Mouse (Mus musculus) right cerebral cortex, postnatal 10 days (tissue): Measurements from ENCODE around the gene Onecut3.

Experiments used
- DNase-seq, 2 experiments: peaks; one replicate each; pipeline ENCODE4 v3.0.0; 2021; ENCODE audit warnings: low spot score in 2 of 2

The Onecut3 gene

DNA sequence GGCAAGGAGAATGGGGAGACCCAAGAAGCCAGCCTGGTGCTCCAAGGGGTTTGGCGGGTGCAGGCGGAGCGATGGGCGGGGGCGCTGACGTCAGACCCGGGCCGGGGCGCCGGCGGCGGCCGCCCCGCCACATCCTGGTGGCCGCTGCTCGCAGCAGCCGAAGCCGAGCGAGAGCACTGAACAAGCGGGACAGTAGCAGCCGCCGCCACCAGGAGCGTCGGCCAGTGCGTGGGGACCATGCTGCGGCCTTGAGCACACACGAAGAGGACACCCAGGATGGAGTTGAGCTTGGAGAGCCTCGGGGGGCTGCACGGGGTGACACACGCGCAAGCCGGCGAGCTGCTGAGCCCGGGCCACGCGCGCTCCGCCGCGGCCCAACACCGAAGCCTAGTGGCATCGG lies at the start of gene Onecut3:
Gene Onecut3 (plus strand): TSS at position 104 of the 400 bp plus-strand sequence.
- no peak for DNase-seq

DNA sequence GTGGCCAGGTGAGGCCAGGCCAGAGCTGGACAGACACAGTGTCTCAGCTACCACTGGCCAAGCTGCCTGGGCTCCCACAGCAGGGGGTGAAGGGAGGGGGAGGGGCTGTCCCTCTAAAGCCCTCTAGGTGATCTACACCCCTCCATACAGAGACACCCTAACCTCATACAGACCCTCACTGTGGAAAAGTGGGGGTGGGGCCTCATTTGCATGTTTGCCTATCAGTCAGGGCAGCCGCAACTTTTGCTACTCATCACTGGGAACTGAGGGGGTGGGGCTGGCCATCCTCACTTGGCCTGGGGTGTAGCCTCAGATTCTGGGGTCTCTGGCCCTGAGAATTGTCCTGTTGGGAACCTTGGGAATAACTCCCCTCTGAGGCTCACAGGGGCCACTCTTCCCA lies 49.6 kb upstream of the Onecut3 start:
- DNase-seq, result no peak

DNA sequence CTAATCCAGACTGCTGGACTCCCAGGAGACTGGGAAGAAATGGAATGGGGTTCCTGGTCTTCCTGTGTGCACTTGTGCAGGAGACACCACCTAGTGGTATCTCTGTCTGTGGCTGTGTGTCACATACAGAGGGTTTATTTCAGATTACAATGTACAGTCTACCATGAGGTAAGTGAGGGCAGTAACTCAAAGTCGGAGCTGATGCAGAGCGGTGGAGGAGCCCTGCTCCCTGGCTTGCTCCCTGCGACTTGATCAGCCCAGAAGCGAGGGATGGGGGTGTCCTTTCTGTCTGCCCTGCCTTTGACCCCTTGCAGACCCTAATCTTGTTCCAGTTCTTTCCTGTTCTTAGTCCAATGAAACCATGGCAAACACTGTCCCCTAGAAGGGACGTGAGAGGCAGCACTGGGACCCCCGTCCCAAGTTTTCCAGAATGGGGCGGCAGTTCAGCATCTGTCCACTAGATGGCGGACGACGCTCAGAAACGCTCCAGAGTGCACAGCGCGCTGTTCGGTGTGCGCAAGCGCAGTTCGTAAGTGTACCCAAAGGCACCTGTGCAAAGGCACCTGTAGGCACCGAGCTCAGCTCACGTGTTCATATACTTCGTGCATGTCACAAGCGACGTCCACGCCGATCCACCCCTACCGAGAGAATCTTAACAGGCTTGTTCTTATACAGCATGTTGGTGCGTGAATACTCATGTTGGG lies 48.6 kb upstream of the Onecut3 start:
- DNase-seq, result peak; percentile 81 to 86

DNA sequence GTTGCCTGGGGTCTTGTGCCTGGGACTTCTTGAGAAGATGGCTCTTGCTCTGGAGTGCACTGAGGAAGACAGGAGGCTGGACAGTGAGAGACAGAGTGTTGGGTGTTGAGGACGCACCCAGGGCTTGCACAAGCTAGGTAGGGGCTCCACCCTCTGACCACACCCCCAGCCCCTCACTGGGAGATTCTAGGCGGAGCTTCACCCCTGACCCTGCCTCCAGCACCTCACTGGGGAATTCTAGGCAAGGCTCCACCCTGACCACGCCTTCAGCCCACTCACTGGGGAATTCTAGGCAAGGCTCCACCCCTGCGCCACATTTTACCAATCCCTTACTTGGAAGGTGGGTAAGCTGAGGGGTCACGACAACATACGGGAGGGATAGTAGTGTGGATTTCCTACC lies 44.0 kb upstream of the Onecut3 start:
- no peak for DNase-seq

DNA sequence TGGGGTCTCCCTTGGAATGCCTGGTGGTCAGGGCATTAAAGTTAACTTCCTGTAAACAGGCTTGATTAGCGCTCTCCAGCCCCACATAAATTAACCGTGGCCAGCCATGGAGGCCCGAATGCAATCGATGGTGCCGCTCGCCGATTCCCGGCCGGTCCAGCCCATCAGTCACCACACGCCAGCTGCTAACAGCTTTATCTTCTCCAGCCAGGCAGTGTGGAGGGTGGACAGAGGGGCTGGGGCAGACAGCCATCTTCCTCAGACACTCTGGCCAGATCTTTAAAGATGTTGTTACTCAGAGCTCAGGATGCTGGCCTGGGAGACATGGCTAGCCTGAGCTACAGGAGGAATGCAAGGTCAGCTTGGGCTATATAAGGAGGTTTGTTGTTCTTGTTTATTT lies 41.0 kb upstream of the Onecut3 start:
- DNase-seq, result no peak

DNA sequence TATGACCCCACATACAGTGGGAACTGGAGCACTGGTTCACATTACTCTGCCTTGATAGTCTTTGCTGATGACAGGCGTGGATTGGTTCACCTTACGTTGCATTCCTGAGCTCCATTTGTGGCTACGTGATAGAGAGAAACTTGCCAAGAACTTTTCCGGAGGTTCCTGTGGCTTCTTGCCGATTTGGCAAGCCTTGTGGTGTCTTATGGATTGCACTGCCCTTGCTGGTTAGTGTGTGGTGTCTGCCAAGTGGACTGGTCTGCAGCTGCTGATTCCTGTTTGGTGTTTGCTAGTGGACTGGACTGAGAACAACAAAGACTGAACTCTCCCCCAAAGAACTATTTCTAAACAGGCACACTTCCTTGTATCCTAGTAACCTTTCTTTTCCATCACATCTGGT lies 39.9 kb upstream of the Onecut3 start:
- DNase-seq, result no peak

DNA sequence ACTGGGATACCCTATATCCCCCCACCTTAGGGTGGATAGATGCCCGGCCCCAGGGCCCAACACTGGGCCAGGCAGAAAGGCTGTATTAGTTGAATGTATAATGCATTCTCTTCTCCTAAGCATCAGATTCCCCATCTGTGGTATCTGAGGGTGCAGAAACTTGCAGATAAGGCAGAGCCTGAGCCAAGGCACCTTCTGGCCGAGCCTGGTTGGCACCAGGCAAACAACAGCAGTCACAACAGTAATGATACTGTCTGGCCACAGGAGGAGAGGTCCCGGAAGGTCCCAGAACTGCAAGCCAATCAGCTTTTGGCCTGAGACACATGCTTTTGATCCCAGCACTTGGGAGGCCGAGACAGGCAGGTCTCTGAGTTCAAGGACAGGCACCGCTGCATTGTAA lies 38.9 kb upstream of the Onecut3 start:
- no peak for DNase-seq

DNA sequence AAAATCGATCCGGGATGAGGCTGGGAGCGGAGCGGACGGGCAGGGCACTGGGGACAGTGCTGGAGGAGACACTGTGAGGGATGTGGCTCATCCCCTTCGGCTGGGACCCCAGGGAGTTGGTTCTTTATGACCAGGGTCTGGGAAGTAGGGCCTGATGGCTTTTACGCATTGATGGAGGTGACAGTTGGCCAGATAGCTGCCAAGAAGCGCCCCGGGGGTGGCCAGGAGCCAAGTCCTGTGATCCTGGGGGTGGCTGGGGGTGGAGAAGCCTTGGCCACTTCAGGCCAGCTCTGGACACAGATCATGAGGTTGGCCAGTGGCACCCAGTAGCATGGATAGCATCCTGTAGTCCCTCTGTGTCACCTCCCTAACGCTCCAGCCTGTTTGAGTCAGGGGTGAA lies 35.4 kb upstream of the Onecut3 start:
- DNase-seq, result no peak

DNA sequence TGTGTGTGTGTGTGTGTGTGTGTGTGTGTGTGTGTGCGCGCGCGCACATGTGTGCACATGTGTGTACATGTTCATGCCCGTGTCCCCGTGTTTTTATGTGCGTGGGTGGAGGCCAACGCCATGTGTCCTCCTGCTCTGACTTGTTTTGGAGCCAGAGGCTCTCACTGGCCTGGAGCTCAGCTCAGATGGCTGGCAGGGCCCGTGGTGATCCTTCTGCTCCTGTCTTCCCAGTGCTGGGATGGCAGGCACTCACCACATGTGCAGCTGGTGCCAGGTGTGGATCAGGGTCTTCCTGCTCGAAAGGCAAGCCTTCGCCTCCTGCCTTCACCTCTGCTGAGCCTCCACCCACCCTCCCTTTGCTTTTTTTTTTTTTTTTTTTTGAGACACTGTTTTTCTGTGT lies 35.0 kb upstream of the Onecut3 start:
- no peak for DNase-seq

DNA sequence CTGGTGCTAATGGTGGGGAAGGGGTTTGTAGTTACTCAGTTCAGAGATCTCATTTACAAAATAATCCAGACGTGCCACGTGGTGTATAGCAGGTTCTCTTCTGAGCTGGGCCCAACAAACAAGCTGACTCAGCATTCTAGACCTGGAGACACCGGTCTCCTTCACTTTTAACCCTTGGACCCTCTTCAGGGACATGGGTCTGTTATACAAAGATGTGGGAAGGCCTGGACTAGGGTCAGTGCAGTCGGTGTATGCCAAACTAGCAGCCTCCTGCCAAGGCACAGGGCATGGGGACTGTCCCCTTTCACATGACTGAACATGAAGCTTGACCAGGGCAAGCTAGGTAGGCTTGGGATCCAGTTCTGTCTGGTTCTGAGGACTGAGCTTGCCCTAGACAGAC lies 34.3 kb upstream of the Onecut3 start:
- no peak for DNase-seq

DNA sequence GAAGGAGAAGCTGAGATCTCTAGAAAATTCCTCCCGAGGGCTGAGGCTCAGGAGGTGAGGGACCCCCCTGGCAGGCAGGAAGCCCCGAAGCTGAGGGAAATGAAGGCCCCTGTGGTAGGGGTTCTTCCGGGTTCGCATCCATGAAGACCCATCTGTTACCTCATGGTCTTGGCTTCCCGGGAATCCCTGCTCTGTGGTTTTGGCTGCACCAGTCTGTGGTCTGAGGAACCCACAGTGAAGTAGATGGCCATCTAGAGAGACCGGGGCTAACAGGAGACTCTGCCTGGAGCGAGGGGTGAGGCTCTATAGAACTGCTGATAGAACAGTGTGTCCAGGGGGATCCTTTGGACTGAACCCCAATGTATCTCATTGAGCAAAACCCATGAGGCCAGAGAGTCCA lies 33.3 kb upstream of the Onecut3 start:
- no peak for DNase-seq

DNA sequence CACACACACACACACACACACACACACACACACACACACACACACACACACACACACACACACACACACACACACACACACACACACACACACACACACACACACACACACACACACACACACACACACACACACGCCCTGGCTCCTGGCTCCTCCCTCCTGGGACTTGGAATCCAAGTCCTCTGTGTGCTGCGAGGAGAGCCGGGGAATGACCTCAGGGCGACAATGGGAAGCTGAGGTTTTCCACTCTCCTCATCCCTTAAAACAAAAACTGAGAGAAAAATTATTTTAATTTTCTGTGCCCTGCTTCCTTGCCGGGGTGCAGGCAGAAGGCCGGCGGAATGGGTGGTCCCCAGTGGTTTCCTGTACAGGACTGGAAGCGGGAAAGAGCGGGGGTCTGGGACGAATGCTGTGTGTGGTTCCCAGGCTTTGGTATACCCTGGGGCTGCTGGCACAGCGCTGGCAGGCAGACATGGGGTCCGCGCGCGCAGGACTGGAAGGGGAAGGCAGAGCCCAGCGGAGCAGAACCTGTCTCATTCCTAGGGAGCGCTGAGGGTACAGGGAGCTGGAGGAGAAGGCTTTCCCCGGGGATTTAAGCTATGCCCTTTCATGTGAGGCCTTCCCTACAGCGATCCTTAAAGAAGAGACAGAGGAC lies 30.1 kb upstream of the Onecut3 start:
- no peak for DNase-seq

DNA sequence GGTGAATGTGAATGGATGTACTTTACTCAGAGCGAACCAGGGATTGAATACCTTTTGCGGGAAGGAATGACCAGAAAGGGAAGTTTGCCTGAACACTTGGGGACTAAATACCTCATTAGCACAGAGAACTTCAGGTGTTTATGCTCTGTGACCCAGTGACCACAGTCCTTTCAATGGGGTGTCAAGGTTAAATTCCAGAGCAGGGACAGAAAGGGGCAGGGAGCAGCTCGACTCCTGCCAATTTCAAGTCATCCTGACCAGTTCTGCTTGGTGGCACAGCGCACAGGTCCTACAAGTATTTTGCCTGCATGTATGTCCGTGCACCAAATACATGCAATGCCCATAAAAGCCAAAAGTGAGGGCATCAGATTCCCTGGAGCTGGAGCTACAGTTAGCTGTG lies 29.6 kb upstream of the Onecut3 start:
- DNase-seq, result no peak

DNA sequence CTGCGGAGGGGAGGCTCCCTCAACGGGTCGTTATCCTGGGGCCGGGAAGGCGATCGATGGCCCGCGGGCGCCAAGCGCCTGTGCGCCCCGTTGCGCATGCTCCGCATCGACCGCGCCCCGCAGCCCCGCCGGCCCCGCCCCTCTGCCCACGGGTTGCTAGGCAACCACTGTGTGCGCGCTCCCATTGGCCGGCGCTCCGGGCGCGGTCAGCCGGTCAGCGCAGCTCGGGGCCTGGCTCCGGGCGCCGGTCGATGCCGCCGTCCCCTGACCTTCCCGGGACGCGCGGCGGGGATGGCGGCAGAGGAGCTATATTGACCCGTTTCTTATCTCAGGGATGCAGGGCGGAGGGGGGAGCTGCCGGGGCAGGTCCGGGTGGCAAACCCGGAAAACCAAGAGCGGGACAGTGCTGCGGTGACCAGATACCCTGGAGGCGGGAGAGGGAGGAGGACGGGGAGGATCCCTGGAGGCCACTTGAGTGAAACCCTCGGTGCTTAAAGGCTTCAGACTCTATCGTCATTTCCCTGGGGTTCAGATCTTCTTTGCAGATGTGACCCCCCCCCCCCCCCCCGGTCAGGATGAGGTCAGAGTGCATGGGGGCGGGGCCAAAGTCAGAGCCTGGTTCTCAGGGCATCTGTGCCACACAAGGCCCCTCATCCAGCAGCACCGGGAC lies 19.2 kb upstream of the Onecut3 start:
- peak; percentile 92 to 93 for DNase-seq

DNA sequence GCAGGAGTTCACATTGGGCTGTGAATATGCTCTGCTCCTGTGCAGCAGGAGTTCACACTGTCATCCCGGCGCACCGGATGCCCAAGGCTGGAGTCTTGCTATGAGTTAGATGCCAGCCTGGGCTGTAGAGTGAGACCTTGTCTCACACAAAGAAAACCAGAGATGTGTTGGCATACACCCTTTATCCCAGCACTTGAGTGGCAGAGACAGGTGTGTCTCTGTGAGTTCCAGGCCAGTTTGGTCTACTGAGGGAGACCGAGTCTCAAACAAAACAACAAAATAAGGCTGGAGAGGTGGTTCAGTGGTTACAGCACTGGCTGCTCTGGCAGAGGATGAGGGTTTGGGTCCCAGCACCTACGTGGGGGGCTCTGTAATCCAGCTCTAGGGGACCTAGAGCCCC lies 16.1 kb upstream of the Onecut3 start:
- DNase-seq, result no peak

DNA sequence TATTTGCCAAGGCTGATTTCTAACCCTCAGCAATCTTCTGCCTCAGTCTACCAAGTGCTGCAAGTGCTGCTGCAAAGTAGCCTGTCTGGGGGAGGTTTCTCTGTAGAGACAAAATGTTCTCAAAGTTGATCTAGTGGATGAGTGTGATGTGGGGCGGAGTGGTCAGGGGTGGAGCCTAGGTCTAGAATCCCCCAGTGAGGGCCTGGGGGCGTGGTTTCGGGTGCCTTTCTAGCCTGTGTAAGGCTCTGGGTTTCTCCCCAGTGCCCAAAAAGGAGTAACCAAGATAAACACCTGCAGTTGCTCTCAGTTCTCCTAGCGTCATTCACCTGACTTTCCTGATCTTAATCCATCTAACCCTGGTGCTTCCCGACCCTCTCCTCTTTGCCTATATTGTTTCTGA lies 13.6 kb upstream of the Onecut3 start:
- DNase-seq, result no peak

DNA sequence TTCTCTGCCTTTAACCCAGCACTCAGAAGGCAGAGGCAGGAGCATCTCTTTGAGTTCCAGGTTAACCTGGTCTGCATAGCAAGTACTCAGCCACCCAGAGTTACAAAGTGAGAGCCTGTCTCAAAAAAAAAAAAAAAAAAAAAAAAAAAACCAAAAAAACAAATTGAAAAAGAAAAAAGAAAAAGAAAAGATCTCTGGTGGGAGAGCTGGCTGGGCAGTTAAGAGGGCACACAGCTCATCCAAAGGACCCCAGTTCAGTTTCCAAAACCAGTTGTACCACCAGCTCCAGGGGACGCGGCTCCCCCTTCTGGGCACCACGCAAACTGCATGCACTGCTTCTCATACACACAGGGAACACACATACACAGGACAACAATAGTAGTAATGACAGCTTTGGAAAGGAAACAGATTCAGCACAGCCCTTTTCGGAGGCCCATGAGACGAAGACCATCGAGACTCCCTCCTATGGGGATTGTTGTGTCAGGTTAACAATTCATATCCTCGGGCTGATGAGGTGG lies 7.7 kb upstream of the Onecut3 start:
- no peak for DNase-seq

DNA sequence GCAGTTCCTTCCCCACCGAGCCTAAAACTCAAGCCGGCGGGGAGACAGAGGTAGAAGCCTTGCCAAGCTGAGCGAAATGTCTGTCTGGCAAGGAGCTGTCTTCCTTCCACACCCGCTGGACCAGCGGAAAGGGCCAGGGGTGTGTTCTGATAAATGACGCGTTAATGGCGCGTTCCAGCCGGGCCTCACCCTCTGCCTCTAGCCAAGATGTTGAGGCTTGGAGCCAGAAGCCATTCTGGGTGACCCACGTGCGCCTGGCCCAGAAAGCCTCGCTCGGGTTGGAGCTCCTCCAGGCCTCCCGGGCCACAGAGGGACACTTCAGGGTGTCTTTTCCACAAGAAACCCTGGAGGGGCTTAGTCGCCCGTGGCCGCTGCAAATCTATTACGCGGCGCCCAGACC lies 4.6 kb upstream of the Onecut3 start:
- no peak for DNase-seq

DNA sequence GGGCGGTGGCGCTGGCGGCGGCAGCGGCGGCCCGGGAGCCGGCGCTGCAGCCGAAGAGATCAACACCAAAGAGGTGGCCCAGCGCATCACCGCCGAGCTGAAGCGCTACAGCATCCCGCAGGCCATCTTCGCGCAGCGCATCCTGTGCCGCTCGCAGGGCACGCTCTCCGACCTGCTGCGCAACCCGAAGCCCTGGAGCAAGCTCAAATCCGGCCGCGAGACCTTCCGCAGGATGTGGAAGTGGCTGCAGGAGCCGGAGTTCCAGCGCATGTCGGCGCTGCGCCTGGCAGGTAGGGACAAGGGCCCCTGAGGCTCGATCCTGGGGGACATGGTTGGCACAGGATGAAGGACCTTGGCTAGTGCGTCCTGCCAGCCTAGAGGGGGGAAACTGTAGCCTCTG lies 1.3 kb downstream of the Onecut3 start:
- no peak for DNase-seq

DNA sequence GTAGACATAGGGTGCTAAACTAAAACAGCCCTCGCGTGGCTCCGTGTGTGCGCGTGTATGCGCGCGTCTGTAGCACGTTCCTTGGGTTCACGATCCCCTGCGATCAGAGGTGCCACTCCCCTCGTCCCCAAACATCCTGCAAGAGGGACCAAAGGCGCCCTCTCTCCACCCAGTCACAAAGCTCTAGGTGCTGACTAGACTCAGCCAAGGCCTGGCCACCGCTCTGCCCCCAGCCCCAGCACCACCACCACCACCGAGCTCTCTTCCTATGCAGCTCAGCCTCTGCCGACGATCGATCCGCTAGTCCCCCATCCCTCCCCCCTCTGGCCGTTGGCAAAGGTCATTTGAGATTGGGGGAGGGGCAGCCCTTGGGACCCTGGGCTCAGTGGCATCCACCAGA lies 1.8 kb downstream of the Onecut3 start:
- DNase-seq, result no peak

DNA sequence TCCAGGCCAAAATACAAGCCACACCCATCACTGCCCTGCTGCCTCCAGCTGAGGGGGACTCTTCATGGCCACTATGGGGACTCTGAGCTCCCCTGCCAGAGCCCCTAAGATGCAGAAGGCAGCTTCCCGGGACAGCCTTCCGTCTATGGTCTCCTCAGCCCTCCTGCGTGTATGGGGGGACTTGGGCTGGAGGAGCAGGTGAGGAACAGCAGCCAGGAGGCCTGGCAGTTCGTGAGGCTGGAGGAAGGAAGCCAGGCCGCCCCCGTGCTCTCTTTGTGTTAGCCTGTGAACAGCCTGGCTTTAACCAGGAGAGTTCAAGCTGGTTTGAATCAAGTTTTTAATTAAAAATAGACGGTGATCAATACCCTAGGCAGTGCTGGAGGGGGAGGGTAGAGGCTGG lies 7.7 kb downstream of the Onecut3 start:
- no peak for DNase-seq

DNA sequence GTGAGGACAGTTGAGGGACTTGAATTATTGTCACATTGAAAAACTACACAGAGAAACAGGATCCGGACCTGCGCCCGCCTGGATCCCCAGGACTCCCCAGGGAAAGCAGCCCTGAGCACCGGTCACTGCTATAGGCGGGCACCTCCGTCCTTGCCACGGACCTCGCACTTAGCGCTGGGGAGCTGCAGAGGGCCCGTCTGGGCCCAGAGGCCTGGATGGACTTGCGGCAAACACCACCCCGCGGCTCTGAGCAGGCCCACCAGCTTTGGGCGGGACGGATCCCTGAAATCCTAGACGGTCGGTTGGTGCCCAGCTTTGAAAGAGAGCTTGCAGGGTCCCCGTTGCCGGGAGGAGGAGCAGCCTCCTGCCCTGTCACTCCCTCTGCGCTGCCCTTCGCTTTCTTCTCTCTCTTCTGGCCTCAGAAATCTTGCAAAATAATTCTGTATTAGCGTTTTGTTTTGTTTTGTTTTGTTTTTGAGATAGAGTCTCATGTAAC lies 8.2 kb downstream of the Onecut3 start:
- no peak for DNase-seq
